Mouse (Mus musculus) liver, embryonic 12.5 days (tissue): ENCODE measurements around the gene H1fnt. TPM values are rescaled to one million over a fixed set of nuclear protein-coding genes. Genes with fewer than 3 reads are reported as not detected.

Experiments
- ATAC-seq: fragments of 200-750 bp; cut with Nextera tagmentation; 2 replicates; pipeline ENCODE4 v1.8.0; 2017; ENCODE audit warnings: moderate number of reproducible peaks, mild to moderate bottlenecking, moderate library complexity
- H3K27ac ChIP-seq: fragments of 300-500 bp; sonication (generic); 2 replicates; pipeline ENCODE4 v1.5.1; 2016; ENCODE audit warnings: mild to moderate bottlenecking
- H3K27me3 ChIP-seq: fragments of 300-500 bp; sonication (generic); replicated peaks from 2 replicates; pipeline ENCODE4 v1.6.1; 2016; ENCODE audit warnings: mild to moderate bottlenecking, moderate library complexity
- H3K36me3 ChIP-seq: fragments of 300-500 bp; sonication (generic); 2 replicates; pipeline ENCODE4 v1.6.1; 2016; ENCODE audit warnings: mild to moderate bottlenecking, moderate library complexity
- H3K4me1 ChIP-seq: fragments of 300-500 bp; sonication (generic); 2 replicates; pipeline ENCODE4 v1.6.1; 2016
- H3K4me2 ChIP-seq: fragments of 300-500 bp; sonication (generic); 2 replicates; pipeline ENCODE4 v1.6.1; 2016; ENCODE audit warnings: mild to moderate bottlenecking, moderate library complexity
- H3K4me3 ChIP-seq: fragments of 300-500 bp; sonication (generic); 2 replicates; pipeline ENCODE4 v1.5.1; 2016; ENCODE audit warnings: mild to moderate bottlenecking, moderate library complexity
- H3K9ac ChIP-seq: fragments of 300-500 bp; sonication (generic); 2 replicates; pipeline ENCODE4 v1.6.1; 2016; ENCODE audit warnings: mild to moderate bottlenecking, moderate library complexity
- H3K9me3 ChIP-seq: fragments of 300-500 bp; sonication (generic); replicated peaks from 2 replicates; pipeline ENCODE4 v1.6.1; 2016; ENCODE audit warnings: mild to moderate bottlenecking, moderate library complexity
- WGBS: fragments of 180-500 bp; shearing (Covaris S2); methylation state at CpG from one replicate; pipeline ENCODE4 v1.1.7; 2016; ENCODE audit not compliant: insufficient replicate concordance; 5-methylcytosine and 5-hydroxymethylcytosine counted together
- polyA plus RNA-seq: library from polyadenylated mRNA; unstranded; fragments of >200 nt; fragmentation: Nextera tagmentation; extraction: Ambion mirVana; gene quantifications from 2 replicates; pipeline ENCODE4 v1.2.1, GENCODE M21; 2016

The H1fnt gene
- polyA plus RNA-seq, 1 experiment from 2014 or later, result not detected

DNA sequence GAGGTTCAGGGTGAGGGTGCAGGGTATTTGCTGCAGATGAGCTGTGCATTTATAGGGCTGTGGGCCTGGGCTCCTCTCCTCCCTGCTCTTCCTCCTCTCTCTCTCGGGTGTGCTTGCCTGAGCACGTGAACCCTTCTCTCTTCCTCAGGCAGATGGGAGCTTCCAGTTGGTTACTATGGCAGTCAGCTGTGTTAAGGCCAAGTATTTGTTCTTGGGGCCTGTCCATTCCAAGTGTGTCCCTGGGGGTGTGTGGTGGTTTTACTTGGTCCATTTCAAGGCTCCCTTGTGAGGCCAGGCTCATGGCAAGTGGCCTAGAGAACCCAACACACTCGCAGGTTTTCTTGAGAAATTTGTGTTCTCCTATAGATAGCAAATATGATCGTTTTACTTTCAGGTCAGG, 36.2 kb downstream of the H1fnt start, which contains the start of the genes Gm44579 and Olfr287:
Gene Gm44579, minus strand, starts transcription at position 101 of the 400 bp plus-strand sequence.
Gene Olfr287, minus strand, starts transcription at position 180 of the 400 bp plus-strand sequence.
- no peak within 1 kb of the TSS for H3K4me3 ChIP-seq
- 67% methylated on average over 4 of the region's 4 CpGs for WGBS
- no peaks in the 10 kb centered on the region for H3K4me1 ChIP-seq
- no peaks in the 10 kb centered on the region for H3K36me3 ChIP-seq
- H3K9me3 ChIP-seq, result no peaks in the 10 kb centered on the region
- H3K27ac ChIP-seq, result no peak within 1 kb of the TSS
- H3K4me2 ChIP-seq, result no peak within 1 kb of the TSS
- H3K27me3 ChIP-seq, result no peaks in the 10 kb centered on the region
- ATAC-seq, result no peak
- H3K9ac ChIP-seq, result no peak within 1 kb of the TSS

DNA sequence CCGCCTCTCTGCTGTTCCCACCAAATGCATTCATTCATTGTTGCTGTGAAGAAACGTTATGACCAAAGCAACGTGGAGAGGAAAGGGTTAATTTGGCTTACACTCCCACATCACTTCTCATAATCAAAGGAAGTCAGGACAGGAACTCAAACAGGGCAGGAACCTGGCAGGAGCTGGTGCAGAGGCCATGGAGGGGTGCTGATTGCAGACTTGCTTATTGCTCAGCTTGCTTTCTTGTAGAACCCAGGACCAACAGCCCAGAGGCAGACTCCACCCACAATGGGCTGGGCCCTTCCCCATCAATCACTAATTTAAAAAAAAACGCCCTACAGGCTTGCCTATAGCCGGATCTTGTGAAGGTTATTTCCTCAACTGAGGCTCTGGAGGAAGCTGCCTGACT, 43.0 kb downstream of the H1fnt start:
- Histone ChIP-seq H3K9ac (no peak overlapping the region), H3K36me3 (no peaks in the 10 kb centered on the region), H3K4me2 (no peak overlapping the region), H3K27me3 (no peaks in the 10 kb centered on the region), H3K27ac (no peak overlapping the region), H3K4me1 (no peaks in the 10 kb centered on the region), H3K4me3 (no peak overlapping the region), H3K9me3 (no peaks in the 10 kb centered on the region)
- ATAC-seq, result no peak
- 37% methylated on average over 5 of the region's 5 CpGs for WGBS

DNA sequence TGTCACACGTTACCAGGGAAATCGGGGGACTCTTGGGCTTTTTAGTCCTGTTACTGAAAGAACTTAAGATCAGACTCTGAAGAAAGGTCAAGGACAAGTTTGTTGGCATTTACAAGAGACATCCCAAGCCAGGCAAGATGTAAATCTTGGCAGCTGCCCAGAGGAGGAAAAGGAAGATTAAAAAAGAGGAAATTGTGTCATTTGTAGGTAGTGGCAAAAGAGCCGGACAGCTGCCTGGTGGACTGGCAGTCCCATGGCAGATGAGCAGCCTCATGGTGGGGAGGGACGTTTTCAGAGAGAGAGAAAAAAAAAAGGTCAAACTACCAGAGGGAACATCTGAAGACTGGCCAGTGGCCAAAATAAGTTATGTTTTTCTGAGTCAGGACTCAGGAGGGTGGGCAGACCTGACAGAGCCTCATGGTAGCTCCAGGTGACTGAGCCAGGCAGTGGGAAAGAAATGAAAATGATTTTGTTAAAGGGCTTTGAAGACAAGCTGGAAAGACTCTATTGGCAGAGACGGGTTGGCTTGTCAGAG, 43.7 kb downstream of the H1fnt start:
- Histone ChIP-seq H3K4me2 (no peak overlapping the region), H3K9ac (no peak overlapping the region), H3K4me3 (no peak overlapping the region), H3K4me1 (no peaks in the 10 kb centered on the region), H3K9me3 (no peaks in the 10 kb centered on the region), H3K36me3 (no peaks in the 10 kb centered on the region), H3K27me3 (no peaks in the 10 kb centered on the region), H3K27ac (no peak overlapping the region)
- 51% methylated on average over 5 of the region's 5 CpGs for WGBS
- ATAC-seq, result no peak

DNA sequence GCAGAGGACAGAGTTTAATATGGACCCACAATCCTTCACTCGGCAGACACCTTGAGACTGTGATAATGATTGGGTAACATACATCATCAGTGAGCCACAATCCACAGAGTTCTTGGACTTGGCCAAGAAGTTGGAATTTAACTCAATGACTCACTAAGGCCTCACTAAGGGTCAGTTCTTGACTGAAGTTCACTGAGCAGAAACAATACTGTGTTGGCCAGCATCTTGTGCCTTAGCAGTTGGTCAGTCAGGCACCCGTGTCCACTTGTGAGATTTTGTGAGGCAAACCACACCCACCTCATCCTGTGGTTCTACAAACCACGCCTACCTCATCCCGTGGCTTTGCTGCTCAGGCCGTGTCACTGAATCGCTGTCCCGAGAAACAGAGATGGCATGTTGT, 47.4 kb downstream of the H1fnt start:
- 49% methylated on average over 7 of the region's 7 CpGs for WGBS
- Histone ChIP-seq H3K9me3 (no peaks in the 10 kb centered on the region), H3K4me3 (no peak overlapping the region), H3K27ac (no peak overlapping the region), H3K36me3 (no peaks in the 10 kb centered on the region), H3K4me1 (no peaks in the 10 kb centered on the region), H3K27me3 (no peaks in the 10 kb centered on the region), H3K4me2 (no peak overlapping the region), H3K9ac (no peak overlapping the region)
- ATAC-seq, result no peak

Other genes with a start within 250 kb of the H1fnt start
- gene Pfkm, start 164.7 kb downstream of the H1fnt start, polyA plus RNA-seq, result 28.8 and 30.3 TPM in 2 replicates
- 27.8 and 28.4 TPM in 2 replicates for gene Senp1, start 163.5 kb downstream of the H1fnt start, polyA plus RNA-seq
- 25.6 and 25.9 TPM in 2 replicates for gene Asb8, start 91.7 kb downstream of the H1fnt start, polyA plus RNA-seq
- not detected in 2 replicates for gene Ccdc184, start 90.1 kb downstream of the H1fnt start, polyA plus RNA-seq
- not detected in 2 replicates for gene Olfr288, start 61.8 kb downstream of the H1fnt start, polyA plus RNA-seq
- gene Gm44579, start 36.3 kb downstream of the H1fnt start, polyA plus RNA-seq, result not detected in 2 replicates
- gene Olfr287, start 36.2 kb downstream of the H1fnt start, polyA plus RNA-seq, result not detected in 2 replicates
- not detected in 2 replicates for gene Olfr286, start 22.8 kb downstream of the H1fnt start, polyA plus RNA-seq
- gene Zfp641, start 38.9 kb upstream of the H1fnt start, polyA plus RNA-seq, result 0.20 TPM in 1 of 2 replicates, not detected in the other
- gene Olfr285, start 60.1 kb upstream of the H1fnt start, polyA plus RNA-seq, result not detected in 2 replicates
- gene Olfr284, start 83.7 kb upstream of the H1fnt start, polyA plus RNA-seq, result not detected in 2 replicates
- gene Olfr283, start 123.7 kb upstream of the H1fnt start, polyA plus RNA-seq, result not detected in 2 replicates
- gene Olfr282, start 173.9 kb upstream of the H1fnt start, polyA plus RNA-seq, result not detected in 2 replicates
- not detected in 2 replicates for gene Olfr281, start 195.3 kb upstream of the H1fnt start, polyA plus RNA-seq
- not detected in 2 replicates for gene OR5BS1P, start 212.6 kb upstream of the H1fnt start, polyA plus RNA-seq
- not detected in 2 replicates for gene Lalba, start 225.4 kb upstream of the H1fnt start, polyA plus RNA-seq
- not detected in 2 replicates for gene Olfr279, start 235.1 kb upstream of the H1fnt start, polyA plus RNA-seq